Mouse (Mus musculus) liver (tissue): ENCODE results near the gene Kcne3.

Source experiments
- DNase-seq: peaks from one replicate; pipeline ENCODE4 v3.0.0-alpha.2; 2020; ENCODE audit warnings: mixed read lengths

Kcne3 gene

DNA sequence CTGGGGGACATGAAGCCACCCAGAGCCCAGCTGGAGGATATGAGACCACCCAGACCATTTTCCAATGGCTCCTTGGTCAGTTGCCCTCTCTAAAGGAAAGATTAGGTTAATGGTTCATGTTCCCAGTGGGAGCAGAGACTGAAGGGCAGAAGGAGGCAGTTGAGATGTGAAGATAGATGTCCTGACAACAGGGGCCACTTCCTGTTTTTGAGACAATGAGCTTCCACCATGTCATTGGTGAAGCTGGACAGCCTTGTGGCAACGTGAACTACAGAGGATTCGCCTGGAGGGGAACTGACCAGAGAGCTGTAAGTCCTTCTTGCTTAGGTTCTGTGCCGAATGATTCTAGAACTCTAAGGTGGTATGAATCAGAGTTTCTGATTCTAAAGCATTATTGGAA is at the start of gene Kcne3:
Gene Kcne3 (plus strand): TSS at position 234 of the 400 bp plus-strand sequence.
- DNase-seq: no peak

DNA sequence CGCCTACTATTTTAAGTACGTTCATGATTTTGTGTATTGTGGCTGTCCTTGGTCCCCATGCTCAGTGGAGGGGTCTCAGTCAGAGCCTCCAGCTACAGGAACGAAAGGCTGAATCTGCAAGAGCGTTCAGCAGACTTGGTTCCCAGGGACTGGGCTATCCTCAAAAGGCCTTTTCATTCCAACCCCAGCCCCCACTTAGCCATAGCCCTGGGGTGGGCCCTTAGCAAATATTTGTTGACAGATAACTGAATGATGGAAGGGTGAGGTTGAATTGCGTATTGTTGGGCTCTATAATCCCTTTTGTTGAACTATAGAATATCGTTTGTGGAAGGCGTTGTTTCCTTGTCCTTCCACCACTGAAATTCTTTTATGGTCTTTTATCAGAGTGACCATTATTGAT is 49.8 kb upstream of the Kcne3 start:
- DNase-seq: no peak

DNA sequence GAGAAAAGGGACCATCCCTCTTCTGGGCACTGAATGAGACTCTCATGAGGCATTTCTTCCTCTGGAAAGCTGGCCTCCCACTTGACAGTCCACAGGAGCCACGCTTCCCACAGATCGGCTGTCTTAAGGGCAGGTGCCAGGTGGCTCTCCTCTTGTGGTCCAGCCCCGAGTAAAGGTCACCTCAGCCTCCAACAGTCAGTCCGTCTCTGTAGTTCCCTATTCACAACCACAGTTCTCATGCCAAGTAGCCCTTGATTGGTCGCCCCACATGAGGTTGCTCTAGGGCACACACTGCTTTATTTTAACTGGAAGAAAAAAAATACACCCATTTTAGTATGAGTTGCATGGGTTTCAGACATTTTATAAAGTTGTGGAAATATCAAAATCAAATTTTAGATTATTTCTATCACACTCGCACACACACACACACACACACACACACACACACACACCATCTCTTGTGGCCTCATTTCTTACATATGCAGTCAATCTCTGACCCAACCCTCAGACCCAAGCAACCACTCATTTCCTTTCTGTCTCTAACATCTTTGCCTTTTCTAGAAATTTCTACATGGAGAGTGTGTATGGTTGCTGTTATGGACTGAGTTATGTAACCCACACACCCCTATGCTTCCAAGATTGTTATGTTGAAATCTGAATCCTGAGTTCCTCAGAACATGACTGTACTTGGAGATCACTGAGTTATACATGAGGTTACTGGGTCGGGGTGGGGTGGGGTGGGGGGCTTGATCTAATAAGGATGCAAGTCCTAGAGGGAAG is 47.9 kb upstream of the Kcne3 start:
- no peak for DNase-seq

DNA sequence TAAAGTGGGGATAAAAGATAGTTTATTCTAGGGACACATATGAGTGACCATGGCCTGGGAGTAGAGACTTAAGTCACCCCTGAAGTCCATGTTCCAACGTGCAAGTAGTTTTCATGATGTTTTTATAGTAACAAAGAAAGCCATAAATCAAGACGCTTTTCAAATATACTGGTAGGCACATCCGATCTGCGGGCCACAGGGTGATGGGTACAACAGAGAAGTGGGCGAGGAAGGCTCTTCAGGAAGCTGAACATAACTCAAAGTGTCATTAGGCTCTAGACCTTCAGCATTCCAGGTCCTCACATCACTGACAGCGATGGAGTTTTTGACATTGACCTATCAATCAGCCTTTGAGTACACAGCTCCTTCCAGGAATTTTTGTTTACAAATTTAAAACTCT is 45.7 kb upstream of the Kcne3 start:
- no peak for DNase-seq

DNA sequence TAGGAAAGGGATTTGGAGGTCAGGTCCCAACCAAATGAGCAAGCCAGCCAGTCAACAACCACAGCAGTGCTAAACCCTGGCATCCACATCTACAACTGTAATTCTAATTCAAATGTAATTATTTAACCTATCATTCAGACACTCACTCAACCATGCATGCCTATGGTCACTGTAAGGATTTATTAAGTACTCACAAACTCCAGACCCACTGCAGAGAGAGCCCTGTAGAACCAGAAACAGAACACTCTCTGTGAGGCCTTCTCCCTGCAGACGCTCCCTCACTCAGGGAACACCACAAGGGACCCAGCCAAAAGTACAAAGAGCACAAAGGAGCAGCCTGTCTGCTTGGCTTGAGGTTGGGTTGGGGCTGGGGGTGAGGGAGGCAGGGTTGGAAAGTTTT is 43.9 kb upstream of the Kcne3 start:
- DNase-seq: no peak

DNA sequence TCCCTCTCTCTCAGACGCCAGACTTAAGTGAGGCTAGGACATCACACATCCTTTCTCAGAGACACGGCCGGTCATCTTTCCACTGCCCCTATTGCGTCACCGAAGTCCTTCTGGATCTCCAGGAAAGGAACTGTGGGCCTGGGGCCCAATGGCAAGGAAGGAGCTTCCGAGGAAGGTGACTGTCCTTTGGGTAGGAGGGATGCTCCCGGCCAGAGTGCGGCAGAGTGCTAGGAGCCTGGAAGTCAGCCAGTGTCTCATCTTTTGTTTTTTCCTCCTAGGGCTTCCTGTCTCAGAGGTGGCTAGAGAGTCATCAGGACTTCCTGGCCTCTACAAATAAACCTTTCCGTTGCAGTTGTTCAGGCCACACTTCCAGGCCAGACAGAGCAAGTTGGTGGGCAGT is 39.3 kb upstream of the Kcne3 start:
- DNase-seq: no peak

DNA sequence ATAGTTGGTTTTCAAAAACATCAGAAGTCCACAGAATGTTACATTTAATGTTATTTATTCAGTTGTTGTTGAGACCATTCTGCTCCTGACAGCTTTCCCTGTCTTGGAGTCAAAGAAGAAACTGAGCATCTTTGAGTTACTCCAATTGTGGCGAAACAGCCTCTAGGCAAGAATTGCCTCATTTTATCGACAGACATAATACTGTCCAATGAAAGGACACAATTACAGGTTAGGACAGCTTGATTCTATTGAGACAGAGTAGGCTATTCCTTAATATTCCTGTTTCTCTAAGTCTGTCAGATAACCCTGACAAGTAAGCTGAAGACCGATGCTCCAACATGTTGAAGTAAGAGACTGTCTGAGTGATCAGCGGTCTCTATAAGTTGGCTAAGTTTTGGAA is 38.2 kb upstream of the Kcne3 start:
- no peak for DNase-seq

DNA sequence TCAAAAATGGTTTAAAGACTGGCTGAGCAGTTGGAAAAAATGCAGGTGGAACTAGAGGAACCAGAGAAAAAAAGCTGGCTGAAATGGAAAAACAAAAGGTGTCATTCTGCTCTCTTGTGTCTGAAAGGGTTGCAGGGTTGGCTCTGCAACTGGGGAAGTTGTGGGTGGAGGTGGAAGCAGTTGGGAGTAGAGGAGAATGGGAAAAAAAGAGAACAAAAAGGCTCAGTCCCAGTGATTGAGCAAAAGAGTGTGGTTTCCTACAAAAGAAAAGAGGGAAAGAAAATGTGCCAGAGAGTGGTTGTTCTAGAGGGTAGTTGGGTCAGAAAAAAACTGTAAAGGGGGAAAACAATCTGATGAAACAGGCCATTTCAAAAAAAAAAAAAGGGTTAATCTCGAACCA is 35.7 kb upstream of the Kcne3 start:
- DNase-seq: no peak

DNA sequence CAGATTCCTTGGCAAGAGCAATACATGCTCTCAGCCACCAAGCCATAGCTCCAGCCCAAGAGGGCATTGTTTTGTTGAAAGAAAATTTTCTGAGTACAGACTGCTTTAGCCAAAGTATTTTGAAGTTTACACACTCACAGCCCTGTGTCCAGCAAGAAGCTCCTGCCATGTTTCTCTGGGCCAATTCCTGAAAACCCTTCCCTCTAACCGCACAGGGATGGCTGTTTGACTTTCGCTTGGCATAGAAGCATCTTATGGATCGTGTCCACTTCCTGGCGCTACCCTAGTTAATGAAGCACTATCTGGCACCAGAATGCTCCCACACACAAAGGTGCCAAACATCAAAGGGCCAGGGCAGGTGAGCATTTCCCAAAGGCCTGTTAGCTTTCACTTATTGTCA is 27.7 kb upstream of the Kcne3 start:
- no peak for DNase-seq

DNA sequence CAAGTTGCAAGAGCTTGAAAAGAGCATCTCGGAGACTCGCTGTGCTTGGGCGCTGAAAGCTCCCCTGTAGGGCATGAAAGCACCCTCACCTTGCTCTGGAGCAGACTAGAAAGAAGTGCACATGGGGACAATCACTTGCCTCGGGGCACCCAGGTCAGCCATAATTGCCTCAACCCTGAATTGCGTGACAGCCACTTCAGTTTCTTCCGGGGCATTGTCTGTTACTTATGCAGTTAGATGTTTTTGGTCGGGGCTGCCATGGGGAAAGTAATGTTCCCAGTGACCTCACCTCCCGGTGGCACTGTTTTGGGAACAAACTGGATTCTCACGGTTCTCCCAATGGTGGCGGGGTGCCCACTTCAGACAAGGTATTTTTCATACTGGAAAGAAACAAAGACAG is 26.2 kb upstream of the Kcne3 start:
- DNase-seq: no peak

DNA sequence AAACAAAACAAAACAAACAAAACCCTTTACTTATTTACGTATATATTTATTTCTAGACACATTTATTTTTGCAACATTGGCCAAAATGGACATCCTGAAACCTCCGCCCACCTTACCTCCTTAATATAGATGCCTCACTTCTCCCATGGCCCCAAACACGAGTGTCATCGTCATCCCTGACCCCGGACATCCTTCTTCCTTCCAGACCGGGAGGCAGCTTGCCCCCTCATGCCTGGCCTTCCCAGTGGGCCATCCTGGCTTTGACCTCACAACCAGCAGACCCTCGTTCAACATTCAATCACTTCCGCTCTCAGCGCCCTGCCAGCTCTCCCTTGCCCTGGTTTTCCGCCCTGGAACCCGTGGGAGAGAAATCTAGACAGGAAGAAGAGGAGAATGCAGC is 25.7 kb upstream of the Kcne3 start:
- peak; percentile 10 for DNase-seq

DNA sequence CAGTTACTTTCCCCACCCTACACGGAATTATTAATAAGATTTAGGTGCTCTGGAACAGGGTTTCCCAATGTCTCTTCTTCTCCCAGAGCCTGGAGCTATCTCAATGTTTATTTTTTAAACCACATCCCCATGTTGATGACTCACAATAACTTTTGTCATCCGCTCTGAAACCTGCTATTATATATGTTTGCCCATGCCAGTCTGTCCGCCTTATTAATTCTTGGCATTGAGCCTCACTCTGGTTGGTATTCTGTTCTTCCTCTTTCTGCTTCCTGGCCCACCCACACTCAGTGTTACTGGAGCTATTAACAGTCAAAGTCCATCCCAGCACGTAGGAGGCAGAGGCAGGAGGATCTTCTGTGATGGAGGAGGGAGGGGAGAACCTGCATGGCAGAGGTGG is 18.6 kb upstream of the Kcne3 start:
- DNase-seq: no peak

DNA sequence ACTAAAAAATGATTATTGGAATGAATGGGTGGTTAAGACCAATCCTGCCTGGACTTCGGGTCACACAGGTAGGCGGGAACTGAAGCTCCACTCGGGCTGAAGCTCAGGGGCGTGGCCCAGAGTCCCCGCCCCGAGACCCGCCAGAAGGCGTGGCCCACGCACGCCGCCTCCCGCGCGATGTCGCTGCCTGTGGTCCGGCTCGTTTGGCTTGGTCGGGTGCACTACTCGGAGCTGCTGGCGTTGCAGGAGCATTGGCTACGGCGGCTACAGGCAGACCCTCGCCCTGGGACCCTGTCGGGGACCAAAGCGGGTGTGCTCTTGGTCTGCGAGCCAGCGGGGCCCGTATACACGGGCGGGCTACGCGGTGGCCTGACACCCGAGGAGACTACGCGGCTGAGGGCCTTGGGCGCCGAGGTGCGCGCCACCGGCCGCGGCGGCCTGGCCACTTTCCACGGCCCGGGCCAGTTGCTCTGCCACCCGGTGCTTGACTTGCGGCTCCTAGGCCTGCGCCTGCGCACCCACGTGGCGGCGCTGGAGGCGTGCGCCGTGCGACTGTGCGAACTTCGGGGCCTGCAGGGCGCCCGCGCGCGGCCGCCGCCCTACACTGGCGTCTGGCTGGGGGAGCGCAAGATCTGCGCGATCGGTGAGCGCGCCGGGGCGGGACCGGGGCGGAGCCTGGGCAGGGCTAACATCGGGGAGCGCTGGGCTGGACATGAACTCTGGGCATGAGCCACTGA is 17.0 kb upstream of the Kcne3 start, which contains the start of gene Lipt2:
Gene Lipt2 (plus strand): TSS at position 173 of the 737 bp plus-strand sequence.
- DNase-seq: peak; percentile 92

DNA sequence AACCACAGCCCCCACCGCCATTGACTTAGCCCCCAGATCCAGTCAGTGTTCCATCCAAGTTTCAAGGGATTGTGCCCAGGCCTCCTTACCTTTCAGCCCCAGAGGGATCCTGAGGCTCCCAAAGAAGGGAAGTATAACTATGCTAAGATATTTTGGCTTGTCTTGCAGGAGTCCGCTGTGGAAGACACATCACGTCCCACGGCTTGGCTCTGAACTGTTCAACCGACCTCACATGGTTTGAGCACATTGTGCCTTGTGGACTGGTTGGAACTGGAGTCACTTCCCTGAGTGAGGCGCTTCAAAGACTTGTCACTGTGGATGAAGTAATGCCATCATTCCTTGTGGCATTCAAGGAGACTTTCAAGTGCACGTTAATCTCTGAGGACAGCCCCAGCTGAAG is 16.3 kb upstream of the Kcne3 start:
- no peak for DNase-seq

DNA sequence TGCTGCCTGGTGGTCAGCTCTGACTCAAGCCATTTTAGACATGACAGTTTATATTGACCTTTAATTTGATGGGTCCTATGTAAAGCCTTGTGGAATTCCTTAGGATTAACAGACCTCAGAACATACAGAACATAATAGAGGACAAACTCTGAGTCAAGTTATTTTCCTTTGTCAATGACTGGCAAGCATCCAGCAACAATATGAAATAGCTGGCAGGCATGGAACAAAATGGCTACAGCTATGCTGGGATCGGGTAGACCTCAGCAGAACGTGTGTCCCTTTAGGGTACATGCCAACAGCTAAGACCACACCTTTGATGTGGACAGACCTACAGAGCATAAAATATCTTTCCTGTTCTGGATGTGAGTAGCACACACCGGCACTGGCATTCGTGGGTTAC is 12.8 kb upstream of the Kcne3 start:
- DNase-seq: no peak

DNA sequence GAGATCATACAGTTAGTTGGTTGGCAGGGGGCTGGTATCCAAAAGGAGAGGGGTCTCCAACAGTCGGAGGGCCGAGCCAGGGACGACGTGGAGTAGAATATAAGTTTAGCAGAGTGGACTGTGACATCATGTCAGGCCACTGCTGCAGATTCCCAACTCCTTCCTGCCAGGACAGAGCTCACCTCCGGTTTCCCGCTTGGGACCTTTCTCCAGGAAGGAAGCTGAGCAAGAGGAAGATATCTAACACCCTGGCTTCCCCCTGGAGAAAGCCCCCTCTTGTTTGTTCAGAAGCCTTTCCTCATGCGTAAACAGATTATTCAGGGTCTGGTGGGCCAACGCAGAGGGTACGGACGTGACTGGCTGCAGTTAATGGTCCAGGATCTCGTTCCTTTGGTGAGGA is 7.6 kb upstream of the Kcne3 start:
- DNase-seq: no peak

DNA sequence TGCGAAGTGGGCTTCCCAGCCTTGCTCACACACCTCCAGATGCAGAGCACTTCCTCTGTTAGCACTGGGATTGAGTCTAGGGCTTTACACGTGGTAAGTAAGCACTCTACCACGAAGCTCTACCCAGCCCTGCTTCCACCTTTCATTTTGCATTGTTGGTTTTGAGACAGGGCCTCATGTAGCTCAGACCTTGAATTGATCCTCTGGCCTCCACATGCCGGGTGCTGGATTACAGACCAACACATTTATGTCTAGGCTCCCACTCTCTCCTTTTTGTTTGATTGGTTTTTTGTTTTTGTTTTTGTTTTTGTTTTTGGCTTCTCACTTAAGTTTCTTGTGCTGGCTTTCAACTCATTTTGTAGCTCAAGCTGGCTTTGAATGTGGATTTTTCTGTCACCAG is 5.5 kb upstream of the Kcne3 start:
- DNase-seq: no peak

DNA sequence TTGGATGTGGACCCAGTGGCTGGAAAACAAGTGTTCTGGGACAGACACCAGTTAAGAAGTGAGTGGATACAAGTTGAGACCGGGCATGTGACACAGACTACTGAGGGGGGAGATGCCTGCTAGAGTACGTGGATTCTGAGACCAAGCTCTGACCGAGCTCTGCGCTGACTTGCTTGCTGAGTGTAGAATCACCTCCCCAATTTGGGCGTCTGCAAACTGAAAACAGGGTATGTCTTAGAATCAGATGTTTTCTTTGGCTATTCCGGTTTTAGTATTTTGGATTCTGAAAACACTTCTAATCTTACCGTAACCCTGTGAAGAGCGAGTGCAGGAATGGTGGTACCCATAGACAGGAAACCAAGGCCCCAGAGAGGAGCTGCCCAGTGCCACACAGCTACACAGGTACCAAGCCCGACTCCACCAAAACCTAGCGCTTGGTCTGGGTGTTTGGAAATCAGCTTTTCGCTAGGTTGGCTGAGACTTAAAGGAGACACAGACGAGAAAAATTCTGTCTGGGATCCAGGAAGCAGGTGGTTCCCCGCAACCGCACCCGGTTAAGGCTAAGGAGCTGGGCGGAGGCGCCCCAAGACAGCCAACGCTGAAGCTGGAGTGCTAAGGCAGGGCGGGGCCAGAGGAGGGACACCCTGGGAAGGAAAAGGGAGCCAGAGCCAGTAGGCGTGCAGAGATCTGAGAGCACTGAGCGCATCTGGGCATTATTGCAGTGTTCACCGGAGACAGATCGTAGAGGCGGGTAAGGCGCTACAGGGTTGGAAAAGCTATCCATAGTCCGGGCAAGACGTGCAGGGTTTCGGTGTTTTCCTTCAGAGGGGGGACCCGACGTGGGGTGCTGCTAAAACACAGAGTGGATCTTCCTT is 2.0 kb downstream of the Kcne3 start:
- DNase-seq: peak; percentile 72

DNA sequence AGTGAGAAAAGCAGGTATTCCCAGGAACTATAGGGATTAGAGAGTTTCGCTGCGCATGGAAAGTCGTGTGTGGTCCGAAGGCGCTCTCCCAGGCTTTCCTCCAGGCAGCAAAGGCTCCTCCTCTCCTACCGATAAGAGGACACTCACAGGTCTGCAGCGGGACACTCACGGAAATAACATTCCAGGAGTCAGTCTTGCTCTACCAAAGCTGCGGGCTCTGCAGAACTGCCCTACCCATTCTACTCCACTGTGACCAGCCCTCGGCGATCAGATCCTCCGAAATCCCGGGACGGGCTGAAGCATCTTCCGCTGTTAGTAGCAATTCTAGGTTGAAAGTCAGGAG is 2.6 kb downstream of the Kcne3 start:
- DNase-seq: no peak

DNA sequence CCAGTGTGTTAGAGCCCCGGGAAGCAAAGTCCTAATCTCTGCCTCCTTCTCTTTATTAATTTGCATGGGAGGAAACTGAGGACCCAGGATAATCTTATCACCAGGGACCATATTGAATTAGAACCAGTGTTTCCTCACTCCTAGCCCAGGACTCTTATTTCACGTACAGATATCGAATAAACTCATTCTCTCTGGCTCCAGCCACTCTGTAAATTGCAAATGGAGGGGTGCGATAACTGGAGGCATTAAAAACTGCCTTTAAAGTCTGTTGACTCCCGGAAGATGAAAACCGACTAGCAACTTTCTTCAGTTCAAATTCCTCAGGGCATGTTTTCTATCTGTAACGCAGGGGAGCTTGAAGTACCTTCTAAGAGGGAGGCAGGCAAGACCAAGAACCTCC is 3.1 kb downstream of the Kcne3 start:
- DNase-seq: no peak

DNA sequence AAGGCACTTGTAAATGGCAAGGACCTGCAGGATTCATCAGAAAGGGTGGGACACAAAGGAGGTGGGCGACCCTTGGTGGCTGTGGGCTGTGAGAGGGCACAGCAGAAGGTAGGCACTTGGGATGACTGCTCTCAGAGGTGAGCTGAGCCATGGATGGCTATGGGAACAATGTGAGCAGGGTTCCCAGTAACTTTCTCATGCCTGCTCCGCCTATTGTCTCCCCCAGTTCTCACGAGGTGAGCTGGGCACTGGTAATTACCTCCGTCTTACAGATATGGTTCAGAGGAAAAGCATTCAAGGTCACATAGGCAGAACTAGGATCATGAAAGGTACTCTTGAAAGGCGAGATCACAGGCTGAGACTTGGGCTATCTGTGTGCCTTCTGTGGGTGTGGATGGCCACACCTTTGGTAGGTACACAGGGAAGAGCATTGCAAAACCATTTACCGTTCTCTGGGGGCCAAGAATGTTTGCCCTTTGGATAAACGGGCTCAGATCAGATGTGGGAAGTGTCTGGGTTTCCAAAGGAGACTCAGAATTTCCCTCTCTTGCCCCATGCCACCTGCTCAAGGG is 3.6 kb downstream of the Kcne3 start:
- no peak for DNase-seq

DNA sequence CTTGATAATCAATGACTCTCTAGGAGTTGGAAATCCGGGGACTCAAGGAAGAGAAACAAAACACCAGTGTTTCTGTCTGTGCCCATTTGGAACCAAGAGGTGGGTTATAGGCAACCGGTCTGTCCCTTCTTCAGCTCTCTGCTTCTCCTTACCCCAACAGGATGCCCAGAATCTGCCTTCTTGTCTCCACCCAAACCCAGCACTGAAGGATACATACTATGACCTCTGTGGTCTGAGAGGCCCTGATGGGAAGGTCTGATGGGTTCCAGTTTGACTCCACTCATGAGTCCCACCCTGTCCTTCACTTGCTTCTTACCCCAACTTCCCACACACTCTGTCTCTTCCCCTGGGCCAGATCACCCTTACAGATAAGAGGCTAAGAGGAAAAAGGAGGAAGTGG is 4.9 kb downstream of the Kcne3 start:
- no peak for DNase-seq

DNA sequence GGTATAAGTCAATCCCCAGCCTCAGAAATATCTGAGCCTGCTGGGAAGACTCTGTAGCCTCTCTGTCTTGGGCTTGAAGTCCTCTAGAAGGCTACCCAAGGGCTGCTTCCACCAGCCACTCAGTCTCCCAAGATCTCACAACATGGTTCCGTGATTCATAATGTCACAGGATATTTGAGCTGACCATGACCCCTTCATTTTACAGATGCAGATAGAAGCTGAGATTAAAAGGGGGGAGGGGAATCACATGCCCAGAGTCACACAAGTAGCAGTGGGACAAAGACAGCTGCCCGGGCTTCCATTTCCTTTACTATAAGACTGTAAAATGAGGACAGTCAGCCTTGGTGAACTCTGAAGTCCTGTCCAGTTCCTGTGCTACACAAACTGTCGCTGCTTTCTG is 5.3 kb downstream of the Kcne3 start:
- no peak for DNase-seq
